Mouse (Mus musculus) limb, embryonic 11.5 days (tissue): Measurements from ENCODE around the gene Serinc4. TPM values are rescaled to one million over a fixed set of nuclear protein-coding genes. Genes with fewer than 3 reads are reported as not detected.
"Not testable (repeated sequence)": the region's sequence is repeated elsewhere in the genome, so short reads cannot be mapped to it uniquely, and the experiment has no call there.

Experiments used
- ATAC-seq: fragments of 200-750 bp; cut with Nextera tagmentation; 2 replicates; pipeline ENCODE4 v1.8.0; 2017; ENCODE audit warnings: low read depth; ENCODE audit not compliant: insufficient number of reproducible peaks, low FRiP score, low TSS enrichment
- DNase-seq: peaks from one replicate; pipeline ENCODE4 v3.0.0-alpha.2; 2015; ENCODE audit warnings: low spot score
- H3K27ac ChIP-seq: fragments of 300-500 bp; sonication (generic); replicated peaks from 2 replicates; pipeline ENCODE4 v1.5.1; 2014; ENCODE audit warnings: low read depth, mild to moderate bottlenecking, low read length
- H3K27me3 ChIP-seq: fragments of 300-500 bp; sonication (generic); 2 replicates; pipeline ENCODE4 v1.6.1; 2014; ENCODE audit warnings: mild to moderate bottlenecking, low read length, mixed read lengths; ENCODE audit not compliant: control insufficient read depth, insufficient read depth
- H3K36me3 ChIP-seq: fragments of 300-500 bp; sonication (generic); 2 replicates; pipeline ENCODE4 v1.6.1; 2014; ENCODE audit warnings: mild to moderate bottlenecking, low read length, moderate library complexity, mixed read lengths; ENCODE audit not compliant: control insufficient read depth, insufficient read depth
- H3K4me1 ChIP-seq: fragments of 300-500 bp; sonication (generic); 2 replicates; pipeline ENCODE4 v1.6.1; 2014; ENCODE audit warnings: low read length, mixed read lengths; ENCODE audit not compliant: control insufficient read depth, insufficient read depth
- H3K4me2 ChIP-seq: fragments of 300-500 bp; sonication (generic); 2 replicates; pipeline ENCODE4 v1.6.1; 2014; ENCODE audit warnings: low read depth, mild to moderate bottlenecking, moderate library complexity; ENCODE audit not compliant: severe bottlenecking
- H3K4me3 ChIP-seq: fragments of 300-500 bp; sonication (generic); 2 replicates; pipeline ENCODE4 v1.5.1; 2014; ENCODE audit warnings: low read depth, low read length
- H3K9ac ChIP-seq: fragments of 300-500 bp; sonication (generic); 2 replicates; pipeline ENCODE4 v1.6.1; 2014; ENCODE audit warnings: mild to moderate bottlenecking, low read length
- H3K9me3 ChIP-seq: fragments of 300-500 bp; sonication (generic); 2 replicates; pipeline ENCODE4 v1.6.1; 2016; ENCODE audit warnings: low read length; ENCODE audit not compliant: control insufficient read depth
- WGBS: fragments of 180-500 bp; shearing (Covaris S2); extraction: QIAGEN DNeasy Blood & Tissue Kit; methylation state at CpG from one replicate; pipeline ENCODE4 v1.1.7; 2014; 5-methylcytosine and 5-hydroxymethylcytosine counted together
- polyA plus RNA-seq: library from polyadenylated mRNA; unstranded; fragments of >200 nt; fragmentation: Nextera tagmentation; extraction: Ambion mirVana; gene quantifications from 2 replicates; pipeline ENCODE4 v1.2.1, GENCODE M21; 2014

The Serinc4 gene
- 0.12 and 0.37 TPM in 2 replicates for polyA plus RNA-seq

DNA sequence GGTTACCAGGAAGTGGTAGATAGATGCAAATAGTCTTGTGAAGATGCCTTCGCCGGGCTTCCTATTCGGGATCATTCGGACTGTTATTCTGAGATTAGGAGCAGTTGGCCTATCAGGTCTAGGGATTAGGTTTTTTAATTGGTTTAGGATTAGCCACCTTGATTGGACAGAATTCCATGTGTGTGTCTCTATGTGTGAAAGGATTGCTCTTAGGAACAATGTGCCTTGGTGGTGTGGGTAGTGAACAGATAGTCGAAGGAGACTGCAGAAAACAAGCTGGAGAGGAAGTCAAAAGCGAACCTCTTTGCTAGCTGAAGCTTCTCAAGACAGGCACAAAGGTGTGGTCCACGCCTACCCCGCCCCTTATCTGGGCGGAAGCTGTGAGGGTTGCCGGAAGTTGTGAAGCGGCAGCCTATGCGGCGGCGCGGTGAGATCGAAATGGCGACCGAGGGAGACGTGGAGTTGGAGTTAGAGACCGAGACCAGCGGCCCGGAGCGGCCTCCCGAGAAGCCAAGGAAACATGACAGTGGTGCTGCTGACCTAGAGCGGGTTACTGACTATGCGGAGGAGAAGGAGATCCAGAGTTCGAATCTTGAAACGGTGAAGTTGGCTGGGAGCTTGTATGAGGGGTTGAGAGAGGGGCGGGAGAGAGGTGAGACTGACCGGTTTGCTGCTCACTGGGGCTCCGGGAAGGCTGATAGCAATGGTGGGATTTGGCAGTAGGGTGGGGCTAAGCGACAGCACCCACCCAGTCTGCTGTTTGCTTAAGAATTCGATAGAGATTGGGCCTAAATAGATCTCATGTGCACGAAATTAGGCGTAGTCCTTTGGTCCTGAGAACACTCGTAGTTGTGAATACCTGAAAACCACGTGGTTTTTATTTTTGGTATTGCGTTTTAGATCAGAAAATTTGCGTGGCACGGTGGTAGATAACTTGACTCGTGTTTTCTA lies at the start of gene Serinc4:
Serinc4 (minus strand) TSS at position 90 of the 951 bp plus-strand sequence.
- Histone ChIP-seq H3K4me3 (peak within 1 kb of the TSS; percentile 73), H3K4me2 (peak within 1 kb of the TSS; percentile 65), H3K36me3 (peaks cover 7% of the 10 kb centered on the region; the same call in 1 of the 2 replicates), H3K9ac (peak within 1 kb of the TSS; percentile 77), H3K4me1 (peaks cover 3% of the 10 kb centered on the region; the same call in 1 of the 2 replicates), H3K9me3 (no peaks in the 10 kb centered on the region), H3K27me3 (no peaks in the 10 kb centered on the region), H3K27ac (0 out of 2 replicates have a peak within 1 kb of the TSS, but pooled peaks have one; percentile 6)
- 4% methylated on average over 41 of the region's 41 CpGs for WGBS
- DNase-seq = peak; percentile 89
- ATAC-seq = peak; percentile 84

GRCm38 (mm10) chr2:121501550-121501949 lies 45.0 kb upstream of the Serinc4 start:
- not testable (repeated sequence) for H3K4me1 ChIP-seq, ATAC-seq, H3K9me3 ChIP-seq, H3K36me3 ChIP-seq, H3K27me3 ChIP-seq, H3K4me3 ChIP-seq, H3K27ac ChIP-seq, DNase-seq, H3K4me2 ChIP-seq, H3K9ac ChIP-seq
- WGBS = 100% methylated on average over 1 of the region's 6 CpGs

- not testable (repeated sequence) for H3K27ac ChIP-seq, ATAC-seq, H3K4me2 ChIP-seq, H3K4me1 ChIP-seq, H3K9ac ChIP-seq, DNase-seq, H3K36me3 ChIP-seq, H3K4me3 ChIP-seq, H3K27me3 ChIP-seq, H3K9me3 ChIP-seq
- 100% methylated on average over 1 of the region's 2 CpGs for WGBS
Measured at GRCm38 (mm10) chr2:121484403-121484802, 27.8 kb upstream of the Serinc4 start.

GRCm38 (mm10) chr2:121483576-121483975 lies 27.0 kb upstream of the Serinc4 start:
- H3K27me3 ChIP-seq = no peaks in the 10 kb centered on the region
- H3K4me2 ChIP-seq = no peak overlapping the region
- H3K9me3 ChIP-seq = no peaks in the 10 kb centered on the region
- no peaks in the 10 kb centered on the region for H3K4me1 ChIP-seq
- H3K36me3 ChIP-seq = no peaks in the 10 kb centered on the region
- no peak overlapping the region for H3K4me3 ChIP-seq
- ATAC-seq (no peak), DNase-seq (no peak)
- H3K9ac ChIP-seq = no peak overlapping the region
- no peak overlapping the region for H3K27ac ChIP-seq
- WGBS = 48% methylated on average over 8 of the region's 8 CpGs

GRCm38 (mm10) chr2:121480916-121481315 lies 24.3 kb upstream of the Serinc4 start:
- ATAC-seq, H3K9me3 ChIP-seq, H3K4me1 ChIP-seq, H3K27ac ChIP-seq, H3K36me3 ChIP-seq, H3K4me3 ChIP-seq, H3K9ac ChIP-seq, DNase-seq, H3K4me2 ChIP-seq, H3K27me3 ChIP-seq: not testable (repeated sequence)
- 83% methylated on average over 13 of the region's 13 CpGs for WGBS

GRCm38 (mm10) chr2:121480498-121480897 lies 23.9 kb upstream of the Serinc4 start:
- no peaks in the 10 kb centered on the region for H3K27me3 ChIP-seq
- H3K4me3 ChIP-seq = no peak overlapping the region
- no peaks in the 10 kb centered on the region for H3K36me3 ChIP-seq
- peak; percentile 30 for DNase-seq
- H3K4me1 ChIP-seq = no peaks in the 10 kb centered on the region
- no peak overlapping the region for H3K4me2 ChIP-seq
- H3K27ac ChIP-seq = no peak overlapping the region
- no peak for ATAC-seq
- no peak overlapping the region for H3K9ac ChIP-seq
- 63% methylated on average over 3 of the region's 3 CpGs for WGBS
- H3K9me3 ChIP-seq = no peaks in the 10 kb centered on the region

DNA sequence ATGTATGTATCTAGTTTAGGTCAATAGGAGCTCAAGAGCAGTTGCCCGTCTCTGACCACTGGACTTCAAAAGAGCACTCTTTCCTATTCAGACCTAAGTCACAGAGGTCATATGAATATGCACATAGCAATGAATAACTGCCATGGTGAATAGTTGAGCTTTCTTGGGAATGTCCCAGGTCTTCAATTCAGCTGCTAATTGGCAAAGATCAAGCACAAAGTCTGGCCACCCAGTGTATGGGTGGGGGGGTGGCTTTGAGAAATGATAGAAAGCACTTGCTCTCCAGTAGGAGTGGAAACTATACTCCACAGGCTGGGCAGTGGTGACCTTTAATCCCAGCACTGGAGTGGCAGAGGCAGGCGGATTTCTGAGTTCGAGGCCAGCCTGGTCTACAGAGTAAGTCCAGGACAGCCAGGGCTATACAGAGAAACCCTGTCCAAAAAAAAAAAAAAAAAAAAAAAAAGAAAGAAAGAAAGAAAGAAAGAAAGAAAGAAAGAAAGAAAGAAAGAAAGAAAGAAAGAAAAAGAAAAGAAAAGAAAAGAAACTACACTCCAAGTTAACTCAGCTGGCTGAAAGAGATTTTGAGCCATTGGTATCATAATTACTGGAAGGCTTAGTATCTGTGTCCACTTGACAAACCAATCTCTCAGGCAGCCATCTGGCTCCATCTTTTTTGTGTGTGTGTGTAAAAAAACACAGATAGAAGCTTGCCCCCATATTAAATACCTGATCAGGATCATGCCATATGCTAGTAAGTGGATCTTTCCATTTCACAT lies 21.1 kb upstream of the Serinc4 start:
- 89% methylated on average over 3 of the region's 3 CpGs for WGBS
- no peak for ATAC-seq
- H3K4me1 ChIP-seq = no peaks in the 10 kb centered on the region
- no peak overlapping the region for H3K4me2 ChIP-seq
- no peak overlapping the region for H3K9ac ChIP-seq
- no peaks in the 10 kb centered on the region for H3K27me3 ChIP-seq
- no peak overlapping the region for H3K27ac ChIP-seq
- no peaks in the 10 kb centered on the region for H3K36me3 ChIP-seq
- no peaks in the 10 kb centered on the region for H3K9me3 ChIP-seq
- no peak overlapping the region for H3K4me3 ChIP-seq
- no peak for DNase-seq

DNA sequence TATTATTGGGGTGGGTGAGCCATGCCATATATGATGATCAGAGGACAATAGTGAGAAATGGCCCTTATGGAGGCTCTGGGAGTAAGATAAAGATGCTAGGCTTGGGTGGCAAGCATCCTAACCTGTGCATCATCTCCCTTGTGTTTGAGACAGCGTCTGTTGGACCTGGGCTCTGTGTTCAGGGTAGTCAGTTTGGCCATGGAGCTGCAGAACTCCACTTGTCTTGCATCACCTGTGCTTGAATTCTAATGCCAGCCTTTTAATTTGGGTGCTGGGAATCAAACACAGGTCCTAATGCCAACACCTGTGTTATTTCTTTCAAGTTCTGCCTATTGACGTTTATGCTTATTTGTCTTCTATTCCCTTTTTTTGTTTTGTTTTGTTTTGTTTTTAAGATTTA lies 18.7 kb upstream of the Serinc4 start:
- H3K4me2 ChIP-seq, H3K36me3 ChIP-seq, H3K27me3 ChIP-seq, H3K9ac ChIP-seq, ATAC-seq, H3K4me1 ChIP-seq, DNase-seq, H3K9me3 ChIP-seq, H3K4me3 ChIP-seq, H3K27ac ChIP-seq: not testable (repeated sequence)
- WGBS = 93% methylated on average over 2 of the region's 2 CpGs
